Mouse (Mus musculus) forebrain, embryonic 10.5 days (tissue): ENCODE data around the gene Pde7b. TPM values are rescaled to one million over a fixed set of nuclear protein-coding genes. Genes with fewer than 3 reads are reported as not detected.
A peak's percentile ranks its signal among the peaks of the same experiment; 100 is the strongest.

ENCODE experiments used
- DNase-seq: peaks from one replicate; pipeline ENCODE4 v3.0.0-alpha.2; 2017; ENCODE audit warnings: low spot score; ENCODE audit errors: extremely low spot score
- H3K27ac ChIP-seq: fragments of 300-500 bp; sonication (generic); 2 replicates; pipeline ENCODE4 v1.5.1; 2016; ENCODE audit warnings: mild to moderate bottlenecking
- H3K27me3 ChIP-seq: fragments of 300-500 bp; sonication (generic); 2 replicates; pipeline ENCODE4 v1.6.1; 2016; ENCODE audit warnings: mild to moderate bottlenecking; ENCODE audit not compliant: poor library complexity, severe bottlenecking
- H3K36me3 ChIP-seq: fragments of 300-500 bp; sonication (generic); replicated peaks from 2 replicates; pipeline ENCODE4 v1.6.1; 2016; ENCODE audit warnings: mild to moderate bottlenecking, moderate library complexity
- H3K4me1 ChIP-seq: fragments of 300-500 bp; sonication (generic); 2 replicates; pipeline ENCODE4 v1.6.1; 2016
- H3K4me3 ChIP-seq: fragments of 300-500 bp; sonication (generic); 2 replicates; pipeline ENCODE4 v1.5.1; 2016; ENCODE audit warnings: mild to moderate bottlenecking, moderate library complexity
- H3K9me3 ChIP-seq: fragments of 300-500 bp; sonication (generic); 2 replicates; pipeline ENCODE4 v1.6.1; 2016; ENCODE audit warnings: mild to moderate bottlenecking, moderate library complexity
- WGBS: fragments of 180-500 bp; shearing (Covaris S2); methylation state at CpG from one replicate; pipeline ENCODE4 v1.1.7; 2016; 5-methylcytosine and 5-hydroxymethylcytosine counted together
- polyA plus RNA-seq: library from polyadenylated mRNA; unstranded; fragments of >200 nt; fragmentation: Nextera tagmentation; extraction: Ambion mirVana; gene quantifications from 2 replicates; pipeline ENCODE4 v1.2.1, GENCODE M21; 2016

Pde7b gene
- 0.89 and 1.2 TPM in 2 replicates for polyA plus RNA-seq

DNA sequence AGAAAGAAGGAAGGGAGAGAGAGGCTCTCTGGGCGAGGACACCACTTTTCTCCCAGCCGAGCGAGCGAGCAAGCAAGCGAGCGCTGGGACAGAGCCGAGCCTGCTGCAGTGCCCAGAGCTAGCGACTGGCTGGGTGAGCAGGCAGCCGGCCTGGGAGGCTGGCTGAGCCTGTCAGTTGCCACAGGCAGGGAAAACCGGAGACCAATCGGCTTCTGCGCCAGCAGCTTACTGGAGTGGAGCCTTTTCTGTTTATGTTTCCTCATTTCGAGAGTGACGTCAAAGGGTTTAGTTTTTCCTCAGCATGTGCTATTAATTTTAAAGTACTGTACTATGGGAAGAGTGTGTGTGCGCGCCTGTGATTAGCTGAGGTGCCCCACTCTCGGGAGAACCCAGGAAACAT, at the start of gene Pde7b:
Gene Pde7b (minus strand): TSS at position 173 of the 400 bp plus-strand sequence.
- H3K27ac ChIP-seq, result peak within 1 kb of the TSS; percentile 44; the same call in 1 of the 2 replicates
- H3K4me3 ChIP-seq, result peak within 1 kb of the TSS; percentile 40
- peaks cover 33% of the 10 kb centered on the region for H3K4me1 ChIP-seq
- 13% methylated on average over 17 of the region's 17 CpGs for WGBS
- H3K27me3 ChIP-seq, result no peaks in the 10 kb centered on the region
- no peaks in the 10 kb centered on the region for H3K36me3 ChIP-seq
- DNase-seq, result peak; percentile 71
- H3K9me3 ChIP-seq, result no peaks in the 10 kb centered on the region

GRCm38 (mm10) chr10:20772056-20772455, 47.2 kb upstream of the Pde7b start:
- WGBS, result 87% methylated on average over 4 of the region's 4 CpGs
- no peak for DNase-seq
- no peaks in the 10 kb centered on the region for H3K36me3 ChIP-seq
- H3K4me1 ChIP-seq, result peaks cover 7% of the 10 kb centered on the region; the same call in 1 of the 2 replicates
- H3K27me3 ChIP-seq, result no peaks in the 10 kb centered on the region
- H3K27ac ChIP-seq, result no peak overlapping the region
- H3K4me3 ChIP-seq, result no peak overlapping the region
- H3K9me3 ChIP-seq, result no peaks in the 10 kb centered on the region

GRCm38 (mm10) chr10:20770418-20770888, 45.6 kb upstream of the Pde7b start:
- H3K4me3 ChIP-seq, result no peak overlapping the region
- H3K4me1 ChIP-seq, result peaks cover 7% of the 10 kb centered on the region; the same call in 1 of the 2 replicates
- no peaks in the 10 kb centered on the region for H3K9me3 ChIP-seq
- H3K36me3 ChIP-seq, result no peaks in the 10 kb centered on the region
- no peak overlapping the region for H3K27ac ChIP-seq
- WGBS, result 91% methylated on average over 2 of the region's 2 CpGs
- H3K27me3 ChIP-seq, result no peaks in the 10 kb centered on the region
- no peak for DNase-seq

GRCm38 (mm10) chr10:20769557-20770417, 44.9 kb upstream of the Pde7b start:
- H3K36me3 ChIP-seq, result no peaks in the 10 kb centered on the region
- DNase-seq, result no peak

DNA sequence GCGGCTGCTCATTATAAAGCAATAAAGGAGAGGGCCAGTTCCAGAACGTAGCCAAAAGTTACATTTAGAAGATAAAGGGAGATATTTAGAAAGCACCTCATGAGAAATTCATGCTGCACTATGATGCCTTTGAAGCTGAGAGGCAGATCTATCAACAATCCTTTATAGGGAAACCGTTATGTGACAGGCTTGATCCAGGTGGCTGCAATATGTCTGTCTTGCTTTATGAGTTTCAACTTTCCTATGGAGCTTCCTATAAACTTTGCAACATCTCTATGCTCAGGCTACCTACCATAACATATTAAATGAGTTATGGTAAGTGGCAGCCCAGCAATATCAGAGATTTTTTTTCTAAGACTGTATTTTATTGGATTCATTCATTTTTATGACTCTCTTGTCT, 39.5 kb upstream of the Pde7b start:
- Histone ChIP-seq H3K27ac (no peak overlapping the region), H3K27me3 (no peaks in the 10 kb centered on the region), H3K36me3 (no peaks in the 10 kb centered on the region), H3K9me3 (no peaks in the 10 kb centered on the region), H3K4me3 (no peak overlapping the region), H3K4me1 (no peaks in the 10 kb centered on the region)
- DNase-seq, result no peak
- 90% methylated on average over 3 of the region's 3 CpGs for WGBS

More at GRCm38 (mm10) chr10:20769557-20770417, 44.9 kb upstream of the Pde7b start:
- Histone ChIP-seq H3K4me3 (no peak overlapping the region), H3K4me1 (peaks cover 7% of the 10 kb centered on the region; the same call in 1 of the 2 replicates), H3K27ac (no peak overlapping the region), H3K27me3 (no peaks in the 10 kb centered on the region), H3K9me3 (no peaks in the 10 kb centered on the region)
- 82% methylated on average over 7 of the region's 7 CpGs for WGBS

- H3K9me3 ChIP-seq, result no peaks in the 10 kb centered on the region
- DNase-seq, result no peak
- no peak overlapping the region for H3K27ac ChIP-seq
- no peak overlapping the region for H3K4me3 ChIP-seq
- WGBS, result 96% methylated on average over 1 of the region's 1 CpGs
- H3K36me3 ChIP-seq, result no peaks in the 10 kb centered on the region
- no peaks in the 10 kb centered on the region for H3K27me3 ChIP-seq
- H3K4me1 ChIP-seq, result no peaks in the 10 kb centered on the region
Measured at GRCm38 (mm10) chr10:20758939-20759338, 34.1 kb upstream of the Pde7b start.

- Histone ChIP-seq H3K36me3 (no peaks in the 10 kb centered on the region), H3K4me3 (no peak overlapping the region), H3K27ac (no peak overlapping the region), H3K9me3 (no peaks in the 10 kb centered on the region), H3K27me3 (no peaks in the 10 kb centered on the region), H3K4me1 (no peaks in the 10 kb centered on the region)
- 83% methylated on average over 6 of the region's 6 CpGs for WGBS
- no peak for DNase-seq
Measured at GRCm38 (mm10) chr10:20758259-20758658, 33.4 kb upstream of the Pde7b start.

GRCm38 (mm10) chr10:20756219-20756618, 31.3 kb upstream of the Pde7b start:
- H3K4me1 ChIP-seq, result no peaks in the 10 kb centered on the region
- WGBS, result 83% methylated on average over 5 of the region's 5 CpGs
- no peaks in the 10 kb centered on the region for H3K36me3 ChIP-seq
- H3K9me3 ChIP-seq, result no peaks in the 10 kb centered on the region
- H3K4me3 ChIP-seq, result no peak overlapping the region
- H3K27ac ChIP-seq, result no peak overlapping the region
- H3K27me3 ChIP-seq, result no peaks in the 10 kb centered on the region
- no peak for DNase-seq

DNA sequence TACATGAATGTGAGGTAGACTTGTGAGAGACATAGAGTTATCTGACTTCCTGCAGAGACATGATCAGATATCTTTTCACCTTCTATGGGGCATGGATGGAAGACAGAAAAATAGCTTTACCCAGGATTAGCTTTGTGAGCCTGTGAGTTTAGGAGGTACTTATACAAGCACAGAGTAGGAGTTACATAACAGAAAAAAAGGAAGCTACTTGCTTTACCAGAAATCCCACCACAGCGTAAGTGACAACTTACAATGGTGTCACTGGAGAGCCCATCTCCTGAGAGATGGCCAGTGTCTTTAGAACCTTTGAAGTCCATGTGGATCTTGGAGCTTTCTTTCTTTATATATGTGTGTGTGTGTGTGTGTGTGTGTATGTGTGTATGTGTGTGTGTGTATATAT, 28.0 kb upstream of the Pde7b start:
- Histone ChIP-seq H3K36me3 (no peaks in the 10 kb centered on the region), H3K4me1 (no peaks in the 10 kb centered on the region), H3K27ac (no peak overlapping the region), H3K4me3 (no peak overlapping the region), H3K27me3 (no peaks in the 10 kb centered on the region), H3K9me3 (no peaks in the 10 kb centered on the region)
- WGBS, result 100% methylated on average over 1 of the region's 1 CpGs
- no peak for DNase-seq

GRCm38 (mm10) chr10:20750642-20751251, 25.9 kb upstream of the Pde7b start:
- DNase-seq, result no peak
- no peak overlapping the region for H3K27ac ChIP-seq
- no peaks in the 10 kb centered on the region for H3K4me1 ChIP-seq
- no peaks in the 10 kb centered on the region for H3K36me3 ChIP-seq
- H3K4me3 ChIP-seq, result no peak overlapping the region
- H3K27me3 ChIP-seq, result no peaks in the 10 kb centered on the region
- no peaks in the 10 kb centered on the region for H3K9me3 ChIP-seq
- 92% methylated on average over 5 of the region's 5 CpGs for WGBS

- Histone ChIP-seq H3K27ac (no peak overlapping the region), H3K4me3 (no peak overlapping the region), H3K27me3 (no peaks in the 10 kb centered on the region), H3K4me1 (no peaks in the 10 kb centered on the region), H3K9me3 (no peaks in the 10 kb centered on the region), H3K36me3 (no peaks in the 10 kb centered on the region)
- no peak for DNase-seq
- WGBS, result 94% methylated on average over 8 of the region's 8 CpGs
Measured at GRCm38 (mm10) chr10:20748938-20749337, 24.1 kb upstream of the Pde7b start.

DNA sequence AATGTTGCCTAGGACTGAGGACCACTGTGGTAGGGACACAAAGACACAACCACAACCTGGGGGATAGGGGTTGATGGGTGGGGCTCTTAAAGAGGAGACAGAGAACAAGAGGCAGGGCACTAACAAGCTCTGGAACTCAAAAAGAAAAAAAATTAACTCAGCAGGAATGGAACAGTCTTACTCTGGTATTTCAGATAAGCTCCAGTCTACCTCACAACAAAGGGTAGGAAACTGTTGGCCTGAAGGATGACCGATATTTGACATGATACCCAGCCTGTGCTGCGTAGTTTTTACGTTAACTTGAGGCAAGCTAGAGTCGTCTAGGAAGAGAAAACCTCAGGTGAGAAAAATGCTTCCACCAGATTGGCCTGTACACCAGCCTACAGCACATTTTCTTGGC, 22.4 kb upstream of the Pde7b start:
- no peaks in the 10 kb centered on the region for H3K27me3 ChIP-seq
- H3K27ac ChIP-seq, result no peak overlapping the region
- H3K9me3 ChIP-seq, result no peaks in the 10 kb centered on the region
- DNase-seq, result no peak
- H3K36me3 ChIP-seq, result no peaks in the 10 kb centered on the region
- no peaks in the 10 kb centered on the region for H3K4me1 ChIP-seq
- H3K4me3 ChIP-seq, result no peak overlapping the region
- 92% methylated on average over 4 of the region's 4 CpGs for WGBS

GRCm38 (mm10) chr10:20739801-20740200, 14.9 kb upstream of the Pde7b start:
- H3K4me3 ChIP-seq, result no peak overlapping the region
- H3K4me1 ChIP-seq, result peaks cover 20% of the 10 kb centered on the region
- H3K36me3 ChIP-seq, result no peaks in the 10 kb centered on the region
- DNase-seq, result no peak
- peaks cover 13% of the 10 kb centered on the region; the same call in 1 of the 2 replicates for H3K27me3 ChIP-seq
- WGBS, result 88% methylated on average over 3 of the region's 3 CpGs
- no peaks in the 10 kb centered on the region for H3K9me3 ChIP-seq
- no peak overlapping the region for H3K27ac ChIP-seq
